Mouse (Mus musculus) midbrain, embryonic 14.5 days (tissue): ENCODE results near the gene Krt23. TPM values are rescaled to one million over a fixed set of nuclear protein-coding genes. Genes with fewer than 3 reads are reported as not detected.

ENCODE experiments used
- ATAC-seq: fragments of 200-750 bp; cut with Nextera tagmentation; 2 replicates; pipeline ENCODE4 v1.8.0; 2017; ENCODE audit warnings: moderate number of reproducible peaks, moderate library complexity; ENCODE audit not compliant: low FRiP score, low TSS enrichment
- DNase-seq: peaks from one replicate; pipeline ENCODE4 v3.0.0-alpha.2; 2015
- H3K27ac ChIP-seq: fragments of 300-500 bp; sonication (generic); replicated peaks from 2 replicates; pipeline ENCODE4 v1.5.1; 2014; ENCODE audit warnings: mild to moderate bottlenecking, low read depth, low read length, moderate library complexity
- H3K27me3 ChIP-seq: fragments of 300-500 bp; sonication (generic); 2 replicates; pipeline ENCODE4 v1.6.1; 2014; ENCODE audit warnings: low read length, control low read depth, mixed read lengths; ENCODE audit not compliant: control insufficient read depth, insufficient read depth
- H3K36me3 ChIP-seq: fragments of 300-500 bp; sonication (generic); 2 replicates; pipeline ENCODE4 v1.6.1; 2014; ENCODE audit warnings: low read length, control low read depth; ENCODE audit not compliant: control insufficient read depth, insufficient read depth
- H3K4me1 ChIP-seq: fragments of 300-500 bp; sonication (generic); 2 replicates; pipeline ENCODE4 v1.6.1; 2014; ENCODE audit warnings: mild to moderate bottlenecking, antibody characterized with exemption, low read length, control low read depth; ENCODE audit not compliant: control insufficient read depth, insufficient read depth
- H3K4me2 ChIP-seq: fragments of 300-500 bp; sonication (generic); 2 replicates; pipeline ENCODE4 v1.6.1; 2014; ENCODE audit warnings: mild to moderate bottlenecking, low read length, moderate library complexity
- H3K4me3 ChIP-seq: fragments of 300-500 bp; sonication (generic); replicated peaks from 2 replicates; pipeline ENCODE4 v1.5.1; 2014; ENCODE audit warnings: low read depth, low read length
- H3K9ac ChIP-seq: fragments of 300-500 bp; sonication (generic); replicated peaks from 2 replicates; pipeline ENCODE4 v1.6.1; 2014; ENCODE audit warnings: mild to moderate bottlenecking, low read length, moderate library complexity
- H3K9me3 ChIP-seq: fragments of 300-500 bp; sonication (generic); 2 replicates; pipeline ENCODE4 v1.6.1; 2016; ENCODE audit warnings: low read length, control low read depth, mixed read lengths; ENCODE audit not compliant: control insufficient read depth
- WGBS: fragments of 180-500 bp; shearing (Covaris S2); extraction: QIAGEN DNeasy Blood & Tissue Kit; methylation state at CpG from one replicate; pipeline ENCODE4 v1.1.7; 2014; 5-methylcytosine and 5-hydroxymethylcytosine counted together
- polyA plus RNA-seq: library from polyadenylated mRNA; unstranded; fragments of >200 nt; fragmentation: Nextera tagmentation; extraction: Ambion mirVana; gene quantifications from 2 replicates; pipeline ENCODE4 v1.2.1, GENCODE M21; 2014

Gene Krt23
- polyA plus RNA-seq, 1 experiment from 2014 or later: 0.39 TPM

DNA sequence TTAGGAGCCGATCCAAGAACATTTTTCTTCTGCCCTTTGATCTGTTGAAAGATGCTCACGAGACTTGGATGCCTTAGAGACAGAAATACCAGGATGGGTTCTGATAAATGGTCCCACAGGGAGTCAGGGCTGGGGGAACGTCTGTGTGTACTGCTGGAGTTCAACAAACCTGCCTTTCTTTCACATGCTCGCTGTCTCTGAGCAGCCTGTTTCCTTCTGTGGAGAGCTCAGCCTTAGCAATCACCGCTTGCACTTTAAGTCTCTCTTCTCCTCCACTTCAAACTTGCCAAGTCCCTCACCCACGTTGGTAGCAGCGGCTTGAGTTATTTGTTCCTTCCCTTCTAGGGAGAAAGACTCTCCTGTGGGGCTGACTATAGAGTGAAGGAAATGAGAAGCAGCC is 26.6 kb downstream of the Krt23 start:
- 51% methylated on average over 7 of the region's 7 CpGs for WGBS
- Histone ChIP-seq H3K4me2 (no peak overlapping the region), H3K9ac (no peak overlapping the region), H3K4me1 (no peaks in the 10 kb centered on the region), H3K36me3 (no peaks in the 10 kb centered on the region), H3K27me3 (no peaks in the 10 kb centered on the region), H3K9me3 (no peaks in the 10 kb centered on the region), H3K4me3 (no peak overlapping the region), H3K27ac (no peak overlapping the region)
- ATAC-seq (no peak), DNase-seq (peak; percentile 16)

DNA sequence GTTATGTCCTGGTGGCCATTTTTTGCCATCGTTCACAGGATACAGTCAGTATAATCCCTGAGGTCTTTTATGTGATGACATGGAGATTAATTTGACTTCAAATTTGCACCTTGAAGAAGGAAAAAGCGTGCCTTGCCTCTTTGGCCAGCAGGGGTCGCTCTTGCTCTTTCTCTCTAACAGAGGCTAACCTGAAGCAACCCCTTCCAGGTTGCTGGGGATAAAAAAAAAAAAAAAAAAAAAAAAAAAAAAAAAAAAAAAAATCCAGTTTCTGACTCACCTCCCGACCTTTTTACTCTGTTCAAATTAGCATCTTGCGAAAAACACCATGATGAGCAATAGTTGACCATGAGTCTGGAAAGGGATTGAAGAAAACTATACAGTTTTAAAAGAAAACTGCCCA is 28.1 kb downstream of the Krt23 start:
- DNase-seq: peak; percentile 95
- 5% methylated on average over 5 of the region's 5 CpGs for WGBS
- no peaks in the 10 kb centered on the region for H3K36me3 ChIP-seq
- H3K4me3 ChIP-seq: no peak overlapping the region
- no peak overlapping the region for H3K4me2 ChIP-seq
- no peaks in the 10 kb centered on the region for H3K4me1 ChIP-seq
- H3K27ac ChIP-seq: no peak overlapping the region
- H3K9me3 ChIP-seq: no peaks in the 10 kb centered on the region
- no peak overlapping the region for H3K9ac ChIP-seq
- H3K27me3 ChIP-seq: no peaks in the 10 kb centered on the region
- no peak for ATAC-seq

DNA sequence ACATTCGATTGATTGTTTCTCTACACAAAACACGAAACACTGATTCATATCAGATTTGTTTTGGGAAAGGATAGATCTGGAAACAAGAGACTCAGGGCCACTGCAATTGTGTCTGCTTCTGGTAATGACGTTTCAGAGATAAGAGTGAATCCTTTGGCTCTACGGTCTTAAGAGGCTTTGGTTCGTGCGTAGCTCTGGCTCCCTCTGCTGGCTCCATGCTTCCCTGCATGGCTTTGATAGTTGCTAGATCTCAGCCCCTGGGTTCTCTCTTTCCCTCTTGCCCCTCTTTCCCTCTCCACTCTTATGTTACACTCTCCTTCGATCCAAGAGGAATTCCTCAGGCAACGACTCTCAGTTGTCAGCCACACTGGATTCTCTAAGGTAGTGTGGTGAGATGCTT is 29.8 kb downstream of the Krt23 start:
- H3K27ac ChIP-seq: no peak overlapping the region
- DNase-seq (peak; percentile 93), ATAC-seq (no peak)
- no peak overlapping the region for H3K4me3 ChIP-seq
- 13% methylated on average over 8 of the region's 8 CpGs for WGBS
- no peak overlapping the region for H3K9ac ChIP-seq
- H3K4me2 ChIP-seq: no peak overlapping the region
- no peaks in the 10 kb centered on the region for H3K27me3 ChIP-seq
- no peaks in the 10 kb centered on the region for H3K36me3 ChIP-seq
- no peaks in the 10 kb centered on the region for H3K4me1 ChIP-seq
- H3K9me3 ChIP-seq: no peaks in the 10 kb centered on the region

DNA sequence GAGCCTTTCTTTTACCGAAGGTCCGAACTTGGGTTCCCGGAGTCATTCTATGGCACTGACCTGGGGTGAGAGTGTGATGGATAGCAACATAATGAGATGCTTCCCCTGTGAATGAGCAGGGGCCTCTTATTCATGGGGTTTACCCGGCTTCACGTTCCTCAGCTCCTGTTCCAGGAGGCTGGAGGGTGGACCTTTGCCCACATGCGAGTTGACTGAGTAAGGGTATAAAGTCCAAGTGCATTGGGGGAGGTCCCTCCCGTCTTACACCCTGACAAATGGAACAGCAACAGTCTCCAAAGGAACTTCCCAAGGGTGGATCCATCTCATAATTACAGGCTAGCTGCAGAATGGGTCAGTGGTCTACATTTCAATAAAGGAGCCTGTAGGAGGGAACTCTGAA is 31.2 kb downstream of the Krt23 start:
- H3K4me3 ChIP-seq: no peak overlapping the region
- H3K27me3 ChIP-seq: no peaks in the 10 kb centered on the region
- H3K4me1 ChIP-seq: no peaks in the 10 kb centered on the region
- no peaks in the 10 kb centered on the region for H3K9me3 ChIP-seq
- ATAC-seq: no peak
- no peak overlapping the region for H3K27ac ChIP-seq
- H3K4me2 ChIP-seq: no peak overlapping the region
- no peak overlapping the region for H3K9ac ChIP-seq
- WGBS: 66% methylated on average over 7 of the region's 7 CpGs
- no peaks in the 10 kb centered on the region for H3K36me3 ChIP-seq
- DNase-seq: no peak

DNA sequence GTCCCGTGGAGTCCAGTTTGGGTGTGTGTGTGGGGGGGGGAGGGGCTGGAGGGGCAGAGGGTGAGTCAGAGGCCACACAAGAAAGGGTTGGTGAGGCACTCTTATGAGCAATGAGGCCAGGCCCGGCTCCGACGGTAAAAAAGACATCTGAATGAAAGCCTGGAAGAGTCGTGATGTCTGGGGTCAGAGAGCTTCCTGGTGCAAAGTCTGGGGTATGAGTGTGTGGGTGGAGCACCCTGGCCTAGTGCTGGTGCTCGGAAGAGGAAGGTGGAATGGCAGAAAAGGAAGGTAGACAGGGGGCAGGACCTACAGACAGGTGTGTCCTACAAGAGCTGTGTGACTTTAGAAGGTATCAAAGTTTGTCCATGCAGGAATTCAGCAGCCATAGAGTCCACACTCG is 34.0 kb downstream of the Krt23 start:
- no peaks in the 10 kb centered on the region for H3K9me3 ChIP-seq
- ATAC-seq: no peak
- 68% methylated on average over 7 of the region's 7 CpGs for WGBS

DNA sequence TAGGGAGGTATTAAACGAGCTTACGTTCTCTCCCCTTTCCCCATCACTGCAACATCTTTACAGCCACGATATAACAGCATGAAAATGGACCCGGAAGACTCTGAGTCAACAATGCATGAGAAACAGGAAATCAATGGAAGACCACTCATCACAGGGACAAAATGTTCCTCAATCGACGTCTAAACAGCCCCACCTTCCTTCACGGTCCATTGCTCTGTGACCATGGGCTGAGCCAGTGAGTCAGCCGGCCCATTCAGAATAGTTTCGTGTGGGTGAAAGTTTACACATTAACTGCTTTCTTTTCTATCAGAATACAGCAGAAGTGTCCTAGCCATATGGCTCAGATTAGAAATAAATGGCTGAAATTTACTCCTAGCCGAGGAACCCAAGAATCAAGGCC is 38.2 kb downstream of the Krt23 start:
- Histone ChIP-seq H3K4me1 (no peaks in the 10 kb centered on the region), H3K9ac (no peak overlapping the region), H3K36me3 (no peaks in the 10 kb centered on the region), H3K4me3 (no peak overlapping the region), H3K27ac (no peak overlapping the region), H3K9me3 (no peaks in the 10 kb centered on the region), H3K27me3 (no peaks in the 10 kb centered on the region), H3K4me2 (no peak overlapping the region)
- 62% methylated on average over 10 of the region's 10 CpGs for WGBS
- ATAC-seq (no peak), DNase-seq (no peak)

More for the DNA sequence above, 34.0 kb downstream of the Krt23 start:
- Histone ChIP-seq H3K4me2 (no peak overlapping the region), H3K4me1 (no peaks in the 10 kb centered on the region), H3K4me3 (no peak overlapping the region), H3K27me3 (no peaks in the 10 kb centered on the region), H3K36me3 (no peaks in the 10 kb centered on the region), H3K9ac (no peak overlapping the region), H3K27ac (no peak overlapping the region)
- DNase-seq: no peak

DNA sequence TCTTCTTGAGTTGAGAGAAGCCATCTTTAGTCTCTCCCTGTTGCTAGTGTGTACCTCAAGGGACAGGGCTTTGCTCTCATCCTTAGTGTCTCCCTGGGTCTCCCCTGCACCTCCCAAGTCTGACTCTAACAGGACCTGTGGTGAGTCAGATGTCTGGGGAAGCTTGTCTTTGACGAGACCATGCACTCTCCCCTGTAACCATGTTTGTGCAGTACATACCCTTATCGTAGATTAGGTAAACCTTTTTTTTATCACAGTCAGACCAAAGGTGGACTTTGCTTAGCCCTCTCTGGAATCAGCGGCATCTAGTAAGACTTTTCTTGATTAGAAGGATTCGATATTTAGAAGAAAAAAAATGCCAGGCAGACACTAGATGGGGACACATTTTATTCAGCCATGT is 38.9 kb downstream of the Krt23 start:
- Histone ChIP-seq H3K36me3 (no peaks in the 10 kb centered on the region), H3K27me3 (no peaks in the 10 kb centered on the region), H3K4me1 (no peaks in the 10 kb centered on the region), H3K4me2 (no peak overlapping the region), H3K4me3 (no peak overlapping the region), H3K9ac (no peak overlapping the region), H3K27ac (no peak overlapping the region), H3K9me3 (no peaks in the 10 kb centered on the region)
- 89% methylated on average over 4 of the region's 4 CpGs for WGBS
- DNase-seq: no peak
- ATAC-seq: no peak

DNA sequence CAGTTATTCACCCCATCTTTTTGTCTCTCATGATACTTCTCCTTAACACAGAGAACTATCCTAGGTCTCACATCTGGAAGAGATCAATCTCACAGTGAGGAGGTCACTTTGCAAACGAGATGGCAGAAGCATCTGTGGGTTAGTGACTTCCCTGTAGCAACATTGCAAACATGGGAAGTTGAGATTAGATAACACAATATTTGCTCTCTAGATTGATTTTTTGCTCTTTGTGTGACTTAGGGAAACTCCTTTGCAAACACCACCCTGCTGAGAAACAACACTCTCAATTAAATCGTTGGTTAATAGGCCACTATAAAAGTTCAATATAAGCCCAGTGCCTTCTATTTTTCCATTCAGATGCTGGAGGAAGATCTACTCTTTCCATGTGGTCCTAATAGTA is 44.2 kb downstream of the Krt23 start:
- H3K9ac ChIP-seq: no peak overlapping the region
- no peaks in the 10 kb centered on the region for H3K9me3 ChIP-seq
- H3K4me1 ChIP-seq: no peaks in the 10 kb centered on the region
- WGBS: 74% methylated on average over 2 of the region's 2 CpGs
- no peak overlapping the region for H3K4me2 ChIP-seq
- no peak overlapping the region for H3K27ac ChIP-seq
- DNase-seq (no peak), ATAC-seq (no peak)
- no peaks in the 10 kb centered on the region for H3K27me3 ChIP-seq
- no peaks in the 10 kb centered on the region for H3K36me3 ChIP-seq
- H3K4me3 ChIP-seq: no peak overlapping the region

DNA sequence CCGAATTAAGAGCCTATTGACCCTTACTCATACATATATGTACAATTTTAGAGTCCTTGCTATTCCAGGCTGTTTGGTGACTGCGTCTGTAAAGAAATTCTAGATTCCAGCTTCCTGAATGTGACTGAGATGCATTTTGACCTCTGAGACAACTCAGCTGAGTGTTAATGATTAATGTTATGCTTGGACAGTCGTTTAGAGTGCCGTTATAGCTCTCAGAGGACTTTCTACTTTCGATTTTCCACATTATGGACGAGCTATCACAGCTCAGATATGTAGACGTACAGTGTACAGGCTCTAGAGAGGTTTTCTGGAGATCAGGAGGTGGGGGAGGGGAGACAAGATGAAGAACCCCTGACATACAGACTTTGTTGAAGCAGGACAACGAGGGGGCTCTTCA is 51.7 kb downstream of the Krt23 start:
- Histone ChIP-seq H3K9ac (no peak overlapping the region), H3K36me3 (no peaks in the 10 kb centered on the region), H3K27ac (no peak overlapping the region), H3K9me3 (no peaks in the 10 kb centered on the region), H3K4me2 (no peak overlapping the region), H3K4me3 (no peak overlapping the region), H3K27me3 (no peaks in the 10 kb centered on the region), H3K4me1 (no peaks in the 10 kb centered on the region)
- 68% methylated on average over 8 of the region's 8 CpGs for WGBS
- DNase-seq (no peak), ATAC-seq (no peak)
